7 mouse cellular contexts compared by ENCODE assay signal in genomic region chr2:167752805-167753556, GRCm38 (mm10).
DNase-seq lines count a peak whose midpoint lies in the region; TF ChIP-seq lines count a peak whose summit lies in the region.

No protein-coding gene starts in this region.

- H3K4me1 ChIP-seq in bone marrow, adult 2 months (ENCODE audit: control insufficient read depth, insufficient read depth, low read length), result peaks cover 18% of the 10 kb centered on the region

- no peak for TF ChIP-seq CTCF in bone marrow, adult 2 months (IDR thresholded peaks at IDR 0.05; ENCODE audit: control insufficient read depth, insufficient read depth, low read length)

- peak; percentile 60 for DNase-seq in layer of hippocampus, adult 11-12 months (ENCODE audit: low spot score)
- no peak for DNase-seq in layer of hippocampus, adult 9-10 months (ENCODE audit: low spot score)
- peak; percentile 64 for DNase-seq in MN1 (ENCODE audit: low spot score)
- peak; percentile 79 to 89 for DNase-seq in kidney, adult 8-10 months
- peak; percentile 78 for DNase-seq in skeletal muscle tissue, adult 2 months (ENCODE audit: low read depth, low spot score)
- no peak for DNase-seq in frontal cortex, postnatal 36 days (ENCODE audit: low spot score in 2 of 2)

- no peak overlapping the region for H3K4me3 ChIP-seq in bone marrow, adult 2 months (replicated peaks; ENCODE audit: control insufficient read depth, low read depth, low read length)

- H3K27ac ChIP-seq in bone marrow, adult 2 months (ENCODE audit: control insufficient read depth, insufficient read depth, low read depth, low read length, poor library complexity), result peak overlapping the region; percentile 91

- TF ChIP-seq POLR2A in bone marrow, adult 2 months (IDR thresholded peaks at IDR 0.05; ENCODE audit: borderline replicate concordance, control insufficient read depth, low read depth, low read length), result no peak

- WGBS in bone marrow, adult 2 months, result 44% methylated on average over 12 of the region's 12 CpGs

Comparison
In these comparisons a context has a peak if more than half of its experiments do, and no peak if none do; other contexts are left out.
1. DNase-seq: peak in layer of hippocampus, adult 11-12 months (single experiment), MN1 (single experiment), kidney, adult 8-10 months (2 of 2) and skeletal muscle tissue, adult 2 months (single experiment); none in layer of hippocampus, adult 9-10 months (single experiment) and frontal cortex, postnatal 36 days (0 of 2).